Mouse (Mus musculus) ES-Bruce4 (cell line): ENCODE results near the gene Sox6.

ENCODE experiments used
- CTCF ChIP-seq: IDR thresholded peaks from one replicate; pipeline ENCODE4 v1.8.1; 2011; ENCODE audit warnings: low read depth, low read length
- POLR2A ChIP-seq: IDR thresholded peaks from one replicate; pipeline ENCODE4 v1.8.1; 2011; ENCODE audit warnings: low read length; ENCODE audit not compliant: insufficient read depth

- TF ChIP-seq POLR2A (no peak), CTCF (no peak)
These were observed 492.8 kb downstream of the Sox6 start for GRCm38 (mm10) chr7:115545585-115546374.
